Mouse (Mus musculus) thymus, adult 2 months (tissue): ENCODE results near the gene H1f0. TPM values are rescaled to one million over a fixed set of nuclear protein-coding genes. Genes with fewer than 3 reads are reported as not detected.

Experiments
- DNase-seq: peaks from one replicate; pipeline ENCODE4 v3.0.0; 2021
- H3K27ac ChIP-seq: fragments of 200-500 bp; 2 replicates; pipeline ENCODE4 v1.5.1; 2012; ENCODE audit warnings: low read length, control low read depth; ENCODE audit not compliant: control insufficient read depth, insufficient read depth
- H3K27me3 ChIP-seq: fragments of 200-500 bp; 2 replicates; pipeline ENCODE4 v1.6.1; 2012; ENCODE audit warnings: mild to moderate bottlenecking, low read length, moderate library complexity, mixed read lengths; ENCODE audit not compliant: control insufficient read depth, insufficient read depth
- H3K36me3 ChIP-seq: fragments of 200-500 bp; 2 replicates; pipeline ENCODE4 v1.6.1; 2012; ENCODE audit warnings: mild to moderate bottlenecking, low read length, moderate library complexity; ENCODE audit not compliant: control insufficient read depth, insufficient read depth
- H3K4me1 ChIP-seq: fragments of 200-500 bp; replicated peaks from 2 replicates; pipeline ENCODE4 v1.6.1; 2012; ENCODE audit warnings: low read length; ENCODE audit not compliant: control insufficient read depth, insufficient read depth
- H3K4me3 ChIP-seq: fragments of 200-500 bp; 2 replicates; pipeline ENCODE4 v1.5.1; 2012; ENCODE audit warnings: mild to moderate bottlenecking, low read length, control low read depth, moderate library complexity; ENCODE audit not compliant: control insufficient read depth, insufficient read depth
- CTCF ChIP-seq: fragments of 200-500 bp; IDR thresholded peaks from 2 replicates; pipeline ENCODE4 v1.5.1; 2012; ENCODE audit warnings: mild to moderate bottlenecking, control low read depth, low read length, moderate library complexity, borderline replicate concordance; ENCODE audit not compliant: control insufficient read depth, poor library complexity, insufficient read depth; ENCODE audit errors: extremely low read depth
- POLR2A ChIP-seq: fragments of 200-500 bp; IDR thresholded peaks from 2 replicates; pipeline ENCODE4 v1.6.1; 2012; ENCODE audit warnings: mild to moderate bottlenecking, low read length, control low read depth, moderate library complexity; ENCODE audit not compliant: control insufficient read depth, poor library complexity, insufficient read depth; ENCODE audit errors: extremely low read depth
- WGBS: fragments of 180-500 bp; shearing (Covaris S2); methylation state at CpG from one replicate; pipeline ENCODE4 v1.1.7; 2018; 5-methylcytosine and 5-hydroxymethylcytosine counted together
- polyA plus RNA-seq: library from polyadenylated mRNA; depleted of rRNA; stranded (reverse); fragments of >200 nt; gene quantifications from 2 replicates; pipeline ENCODE4 v1.2.3, GENCODE M21; 2012

The H1f0 gene
- polyA plus RNA-seq, 1 experiment: 35.7 TPM

- Histone ChIP-seq H3K4me3 (no peak overlapping the region), H3K27me3 (no peaks in the 10 kb centered on the region), H3K27ac (no peak overlapping the region), H3K4me1 (peaks cover 2% of the 10 kb centered on the region; the same call in 1 of the 2 replicates), H3K36me3 (no peaks in the 10 kb centered on the region)
- DNase-seq: no peak
- TF ChIP-seq POLR2A (no peak), CTCF (no peak)
- WGBS: 90% methylated on average over 2 of the region's 2 CpGs
These were observed 38.0 kb downstream of the H1f0 start for GRCm38 (mm10) chr15:79066276-79066675.

DNA sequence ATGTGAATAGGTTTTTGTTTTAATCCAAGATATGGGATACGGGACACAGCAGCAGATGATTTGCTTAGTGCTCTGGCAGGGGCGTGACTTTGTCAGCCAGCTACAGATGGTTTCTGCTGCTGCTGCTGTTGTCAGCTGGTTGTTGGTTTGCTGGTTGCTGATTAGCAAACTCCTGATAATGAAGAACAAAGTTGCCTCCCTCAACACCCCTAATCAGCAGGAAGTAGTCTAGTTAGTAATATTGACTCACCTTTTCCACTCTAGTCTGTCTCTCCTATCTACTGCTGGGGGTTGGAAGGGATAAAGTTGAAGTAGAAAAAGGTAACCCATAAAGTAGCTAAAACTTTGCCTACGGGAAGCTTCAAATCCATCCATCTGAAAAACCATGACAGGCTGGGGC lies 39.4 kb downstream of the H1f0 start:
- H3K27ac ChIP-seq: no peak overlapping the region
- H3K4me1 ChIP-seq: 0 out of 2 replicates have a peak, but pooled peaks cover 2% of the 10 kb centered on the region
- H3K27me3 ChIP-seq: no peaks in the 10 kb centered on the region
- TF ChIP-seq CTCF (no peak), POLR2A (no peak)
- no peaks in the 10 kb centered on the region for H3K36me3 ChIP-seq
- 88% methylated on average over 3 of the region's 3 CpGs for WGBS
- no peak for DNase-seq
- no peak overlapping the region for H3K4me3 ChIP-seq

DNA sequence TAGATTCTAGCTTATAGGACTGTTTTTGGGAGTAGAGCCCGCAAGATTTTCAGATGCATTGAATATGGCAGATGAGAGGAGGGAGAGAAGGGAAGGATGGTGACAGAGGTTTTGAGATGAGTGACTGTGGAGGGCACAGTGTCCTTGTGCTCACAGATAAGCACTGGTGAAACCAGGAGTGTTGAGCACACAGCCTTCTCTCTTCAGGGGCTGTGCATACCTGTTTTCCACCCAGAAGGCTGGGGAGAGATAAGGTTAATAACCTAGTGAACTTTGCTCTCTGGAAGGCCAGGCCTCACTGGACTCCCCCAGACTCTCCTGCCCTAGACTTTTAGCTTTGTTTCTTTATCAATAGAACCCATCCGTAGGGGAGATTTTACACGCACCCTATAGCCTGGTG lies 40.2 kb downstream of the H1f0 start:
- Histone ChIP-seq H3K27ac (no peak overlapping the region), H3K36me3 (no peaks in the 10 kb centered on the region), H3K4me3 (no peak overlapping the region), H3K4me1 (0 out of 2 replicates have a peak, but pooled peaks cover 2% of the 10 kb centered on the region), H3K27me3 (no peaks in the 10 kb centered on the region)
- 94% methylated on average over 3 of the region's 3 CpGs for WGBS
- DNase-seq: no peak
- no peak for TF ChIP-seq POLR2A

DNA sequence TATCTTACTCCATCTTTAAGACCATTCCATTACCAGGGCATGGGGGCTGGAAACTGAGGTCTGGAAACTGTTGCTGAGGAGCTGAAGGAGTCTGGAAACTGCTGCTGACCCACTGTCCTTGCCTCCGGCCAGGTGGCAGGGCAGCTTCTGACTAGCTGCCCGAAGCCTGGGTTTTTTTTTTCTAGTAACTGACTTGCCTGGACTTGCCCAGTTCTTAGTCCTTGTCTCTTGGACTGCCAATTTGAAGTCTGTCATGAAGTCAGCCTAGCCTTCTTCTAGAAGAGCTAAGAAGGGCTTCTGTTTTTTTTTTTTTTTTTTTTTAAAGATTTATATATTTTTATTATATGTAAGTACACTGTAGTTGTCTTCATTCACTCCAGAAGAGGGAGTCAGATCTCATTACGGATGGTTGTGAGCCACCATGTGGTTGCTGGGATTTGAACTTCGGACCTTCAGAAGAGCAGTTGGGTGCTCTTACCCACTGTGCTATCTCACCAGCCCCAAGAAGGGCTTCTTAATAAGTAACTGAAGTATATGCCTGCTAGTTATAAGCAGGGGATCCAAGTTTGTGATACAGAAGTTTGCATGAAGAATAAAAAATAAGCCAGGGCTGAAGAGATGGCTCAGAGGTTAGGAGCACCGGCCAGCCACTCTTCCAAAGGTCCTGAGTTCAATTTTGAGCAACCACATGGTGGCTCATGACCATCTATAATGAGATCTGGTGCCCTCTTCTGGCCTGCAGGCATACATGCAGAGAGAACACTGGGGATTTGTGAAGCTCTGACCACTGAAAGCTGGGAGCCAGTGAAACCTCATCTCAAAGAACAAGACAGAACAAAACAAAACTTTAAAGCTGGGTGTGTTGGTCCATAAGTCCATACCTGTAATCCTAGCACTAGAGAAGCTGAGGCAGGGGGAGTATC lies 43.1 kb downstream of the H1f0 start:
- Histone ChIP-seq H3K27ac (no peak overlapping the region), H3K4me3 (no peak overlapping the region), H3K27me3 (no peaks in the 10 kb centered on the region), H3K36me3 (no peaks in the 10 kb centered on the region), H3K4me1 (peaks cover 11% of the 10 kb centered on the region)
- TF ChIP-seq POLR2A (no peak), CTCF (no peak)
- peak; percentile 33 for DNase-seq
- WGBS: 70% methylated on average over 5 of the region's 5 CpGs

DNA sequence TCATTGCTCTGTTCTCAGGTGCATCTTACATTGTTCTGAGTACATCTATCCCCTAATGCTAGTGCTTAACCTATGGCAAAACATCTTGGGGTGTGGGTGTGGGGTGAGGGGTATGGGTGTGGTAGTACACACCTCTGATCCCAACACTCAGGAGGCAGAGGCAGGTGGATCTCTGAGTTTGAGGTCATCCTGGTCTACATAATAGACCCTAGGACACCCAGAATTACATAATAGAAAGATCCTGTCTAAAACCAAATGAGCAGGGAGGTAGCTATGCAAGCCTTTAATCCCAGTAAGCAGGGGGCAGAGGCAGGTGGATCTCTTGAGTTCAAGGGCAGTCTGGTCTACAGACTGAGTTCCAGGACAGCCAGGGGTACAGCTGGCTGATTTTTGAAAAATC lies 45.5 kb downstream of the H1f0 start:
- Histone ChIP-seq H3K4me1 (peaks cover 13% of the 10 kb centered on the region), H3K27ac (no peak overlapping the region), H3K4me3 (no peak overlapping the region), H3K36me3 (peaks cover 19% of the 10 kb centered on the region), H3K27me3 (no peaks in the 10 kb centered on the region)
- DNase-seq: no peak
- TF ChIP-seq CTCF (no peak), POLR2A (no peak)

- H3K27ac ChIP-seq: no peak overlapping the region
- H3K4me3 ChIP-seq: no peak overlapping the region
These were observed 46.2 kb downstream of the H1f0 start for GRCm38 (mm10) chr15:79074446-79074845.

DNA sequence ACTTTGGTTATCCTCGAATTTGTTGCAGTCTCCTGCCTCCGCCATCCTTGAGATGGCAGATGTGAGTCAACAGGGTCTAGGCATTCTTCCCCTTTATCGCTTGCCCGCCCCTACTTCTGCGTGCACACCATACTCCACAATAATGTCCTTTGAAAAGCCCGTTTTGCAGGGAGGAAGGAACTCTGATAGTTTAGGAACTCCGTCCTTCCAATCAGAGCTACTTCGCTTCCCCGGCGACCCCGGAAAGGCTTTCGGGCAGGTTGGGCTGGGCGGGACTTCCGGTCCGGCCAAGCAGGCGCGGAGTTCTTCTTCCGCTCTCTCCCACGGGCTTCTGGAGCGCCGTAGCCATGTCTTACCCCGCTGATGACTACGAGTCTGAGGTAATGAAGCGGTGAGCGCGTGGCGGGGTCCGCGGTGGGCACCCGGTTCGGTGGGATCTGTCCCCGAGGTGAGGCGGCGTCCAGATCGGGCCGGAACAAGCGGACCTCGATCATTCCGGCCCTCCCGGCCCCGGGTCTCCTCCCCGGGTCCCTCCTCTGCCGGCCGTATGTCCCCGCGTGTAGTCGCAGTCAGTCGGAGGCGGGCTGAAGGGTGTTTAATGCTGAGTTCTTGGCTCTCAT lies 46.8 kb downstream of the H1f0 start, which contains the start of gene Eif3l:
Eif3l (plus strand) TSS at position 267 of the 620 bp plus-strand sequence.
- Histone ChIP-seq H3K4me1 (peaks cover 13% of the 10 kb centered on the region), H3K36me3 (peaks cover 32% of the 10 kb centered on the region), H3K27ac (peak within 1 kb of the TSS; percentile 63; the same call in 1 of the 2 replicates), H3K4me3 (peak within 1 kb of the TSS; percentile 98), H3K27me3 (no peaks in the 10 kb centered on the region)
- under 1% methylated on average over 49 of the region's 49 CpGs for WGBS
- peak; percentile 85 for DNase-seq
- TF ChIP-seq CTCF: 0 out of 2 replicates have a peak, but pooled peaks have one; percentile 29
- TF ChIP-seq POLR2A: peak; percentile 47

More at GRCm38 (mm10) chr15:79074446-79074845, 46.2 kb downstream of the H1f0 start:
- Histone ChIP-seq H3K4me1 (peaks cover 13% of the 10 kb centered on the region), H3K27me3 (no peaks in the 10 kb centered on the region), H3K36me3 (peaks cover 26% of the 10 kb centered on the region)
- 45% methylated on average over 10 of the region's 10 CpGs for WGBS
- TF ChIP-seq CTCF: no peak
- no peak for TF ChIP-seq POLR2A
- no peak for DNase-seq
